Mouse (Mus musculus) liver, embryonic 13.5 days (tissue): ENCODE data around the gene Tspan11. TPM values are rescaled to one million over a fixed set of nuclear protein-coding genes. Genes with fewer than 3 reads are reported as not detected.

Experiments
- ATAC-seq: fragments of 200-750 bp; cut with Nextera tagmentation; 2 replicates; pipeline ENCODE4 v1.8.0; 2017; ENCODE audit warnings: low read depth, mild to moderate bottlenecking, moderate number of reproducible peaks, moderate library complexity
- DNase-seq: peaks from one replicate; pipeline ENCODE4 v3.0.0; 2022
- H3K27ac ChIP-seq: fragments of 300-500 bp; sonication (generic); 2 replicates; pipeline ENCODE4 v1.5.1; 2015; ENCODE audit warnings: moderate library complexity, mild to moderate bottlenecking, inconsistent platforms
- H3K27me3 ChIP-seq: fragments of 300-500 bp; sonication (generic); 2 replicates; pipeline ENCODE4 v1.6.1; 2015; ENCODE audit warnings: mild to moderate bottlenecking, inconsistent platforms
- H3K36me3 ChIP-seq: fragments of 300-500 bp; sonication (generic); 2 replicates; pipeline ENCODE4 v1.6.1; 2015; ENCODE audit warnings: mild to moderate bottlenecking, inconsistent platforms
- H3K4me1 ChIP-seq: fragments of 300-500 bp; sonication (generic); replicated peaks from 2 replicates; pipeline ENCODE4 v1.6.1; 2015; ENCODE audit warnings: inconsistent platforms
- H3K4me2 ChIP-seq: fragments of 300-500 bp; sonication (generic); 2 replicates; pipeline ENCODE4 v1.6.1; 2015; ENCODE audit warnings: inconsistent platforms, mild to moderate bottlenecking, moderate library complexity
- H3K4me3 ChIP-seq: fragments of 300-500 bp; sonication (generic); replicated peaks from 2 replicates; pipeline ENCODE4 v1.5.1; 2015; ENCODE audit warnings: mild to moderate bottlenecking, inconsistent platforms
- H3K9ac ChIP-seq: fragments of 300-500 bp; sonication (generic); 2 replicates; pipeline ENCODE4 v1.6.1; 2015; ENCODE audit warnings: mild to moderate bottlenecking, inconsistent platforms
- H3K9me3 ChIP-seq: fragments of 300-500 bp; sonication (generic); replicated peaks from 2 replicates; pipeline ENCODE4 v1.6.1; 2016; ENCODE audit warnings: inconsistent platforms
- WGBS: fragments of 180-500 bp; shearing (Covaris S2); methylation state at CpG from one replicate; pipeline ENCODE4 v1.1.7; 2015; ENCODE audit not compliant: insufficient replicate concordance; 5-methylcytosine and 5-hydroxymethylcytosine counted together
- polyA plus RNA-seq: library from polyadenylated mRNA; unstranded; fragments of >200 nt; fragmentation: Nextera tagmentation; extraction: Ambion mirVana; gene quantifications from 2 replicates; pipeline ENCODE4 v1.2.1, GENCODE M21; 2015

Gene Tspan11
- polyA plus RNA-seq, 1 experiment from 2014 or later = 0.21 TPM

- H3K27ac ChIP-seq = no peak overlapping the region
- no peak overlapping the region for H3K4me3 ChIP-seq
- no peaks in the 10 kb centered on the region for H3K36me3 ChIP-seq
- 0 out of 2 replicates have a peak, but pooled peaks cover 8% of the 10 kb centered on the region for H3K9me3 ChIP-seq
- H3K9ac ChIP-seq = no peak overlapping the region
- no peaks in the 10 kb centered on the region for H3K4me1 ChIP-seq
- no peak for DNase-seq
- H3K27me3 ChIP-seq = no peaks in the 10 kb centered on the region
- 71% methylated on average over 6 of the region's 6 CpGs for WGBS
- no peak overlapping the region for H3K4me2 ChIP-seq
- ATAC-seq = no peak
Observed at GRCm38 (mm10) chr6:127879472-127879871, 7.9 kb upstream of the Tspan11 start.

GRCm38 (mm10) chr6:127886916-127887315 lies 473 bp upstream of the Tspan11 start:
- Histone ChIP-seq H3K9me3 (no peaks in the 10 kb centered on the region), H3K27me3 (peaks cover 37% of the 10 kb centered on the region), H3K4me2 (no peak overlapping the region), H3K27ac (no peak overlapping the region), H3K36me3 (no peaks in the 10 kb centered on the region), H3K4me3 (no peak overlapping the region), H3K9ac (no peak overlapping the region), H3K4me1 (no peaks in the 10 kb centered on the region; the same call in 1 of the 2 replicates)
- DNase-seq = no peak
- WGBS = 9% methylated on average over 7 of the region's 7 CpGs
- ATAC-seq = no peak

GRCm38 (mm10) chr6:127888581-127888980 lies 1.2 kb downstream of the Tspan11 start:
- WGBS = 33% methylated on average over 3 of the region's 3 CpGs
- H3K36me3 ChIP-seq = no peaks in the 10 kb centered on the region
- H3K9ac ChIP-seq = no peak overlapping the region
- no peaks in the 10 kb centered on the region for H3K9me3 ChIP-seq
- H3K27ac ChIP-seq = no peak overlapping the region
- no peaks in the 10 kb centered on the region; the same call in 1 of the 2 replicates for H3K4me1 ChIP-seq
- ATAC-seq (no peak), DNase-seq (no peak)
- H3K27me3 ChIP-seq = peaks cover 37% of the 10 kb centered on the region
- H3K4me3 ChIP-seq = no peak overlapping the region
- H3K4me2 ChIP-seq = no peak overlapping the region

GRCm38 (mm10) chr6:127893611-127894010 lies 6.2 kb downstream of the Tspan11 start:
- peaks cover 7% of the 10 kb centered on the region for H3K27me3 ChIP-seq
- H3K4me1 ChIP-seq = no peaks in the 10 kb centered on the region
- 27% methylated on average over 6 of the region's 6 CpGs for WGBS
- no peak overlapping the region for H3K4me3 ChIP-seq
- no peak overlapping the region for H3K4me2 ChIP-seq
- no peak overlapping the region for H3K9ac ChIP-seq
- ATAC-seq (no peak), DNase-seq (no peak)
- no peak overlapping the region for H3K27ac ChIP-seq
- H3K9me3 ChIP-seq = no peaks in the 10 kb centered on the region
- no peaks in the 10 kb centered on the region for H3K36me3 ChIP-seq

- WGBS = 19% methylated on average over 6 of the region's 6 CpGs
- no peak for ATAC-seq
- no peaks in the 10 kb centered on the region for H3K9me3 ChIP-seq
Observed at GRCm38 (mm10) chr6:127894999-127895398, 7.6 kb downstream of the Tspan11 start.

GRCm38 (mm10) chr6:127896425-127896824 lies 9.0 kb downstream of the Tspan11 start:
- no peak overlapping the region for H3K4me3 ChIP-seq
- no peak for ATAC-seq
- H3K4me2 ChIP-seq = no peak overlapping the region
- H3K4me1 ChIP-seq = no peaks in the 10 kb centered on the region
- no peak overlapping the region for H3K9ac ChIP-seq
- no peaks in the 10 kb centered on the region for H3K27me3 ChIP-seq
- no peaks in the 10 kb centered on the region for H3K9me3 ChIP-seq
- no peaks in the 10 kb centered on the region for H3K36me3 ChIP-seq
- no peak for DNase-seq
- 71% methylated on average over 3 of the region's 3 CpGs for WGBS
- H3K27ac ChIP-seq = no peak overlapping the region

More at GRCm38 (mm10) chr6:127894999-127895398, 7.6 kb downstream of the Tspan11 start:
- no peaks in the 10 kb centered on the region for H3K27me3 ChIP-seq
- no peaks in the 10 kb centered on the region for H3K36me3 ChIP-seq
- H3K9ac ChIP-seq = no peak overlapping the region
- H3K4me3 ChIP-seq = no peak overlapping the region
- no peak for DNase-seq
- H3K27ac ChIP-seq = no peak overlapping the region
- no peaks in the 10 kb centered on the region for H3K4me1 ChIP-seq
- H3K4me2 ChIP-seq = no peak overlapping the region

- no peak for ATAC-seq
- Histone ChIP-seq H3K4me2 (no peak overlapping the region), H3K27ac (no peak overlapping the region), H3K9me3 (no peaks in the 10 kb centered on the region), H3K36me3 (no peaks in the 10 kb centered on the region), H3K4me3 (no peak overlapping the region), H3K27me3 (no peaks in the 10 kb centered on the region), H3K4me1 (no peaks in the 10 kb centered on the region), H3K9ac (no peak overlapping the region)
- DNase-seq = no peak
- 94% methylated on average over 3 of the region's 3 CpGs for WGBS
Observed at GRCm38 (mm10) chr6:127897342-127897741, 10.0 kb downstream of the Tspan11 start.

GRCm38 (mm10) chr6:127900062-127900461 lies 12.7 kb downstream of the Tspan11 start:
- Histone ChIP-seq H3K4me3 (no peak overlapping the region), H3K4me1 (no peaks in the 10 kb centered on the region), H3K4me2 (no peak overlapping the region), H3K9me3 (no peaks in the 10 kb centered on the region), H3K36me3 (no peaks in the 10 kb centered on the region), H3K27ac (no peak overlapping the region), H3K9ac (no peak overlapping the region), H3K27me3 (no peaks in the 10 kb centered on the region)
- DNase-seq (no peak), ATAC-seq (no peak)
- WGBS = 66% methylated on average over 6 of the region's 6 CpGs

- no peak overlapping the region for H3K4me2 ChIP-seq
- no peaks in the 10 kb centered on the region for H3K9me3 ChIP-seq
- H3K27ac ChIP-seq = no peak overlapping the region
- H3K9ac ChIP-seq = no peak overlapping the region
- no peak overlapping the region for H3K4me3 ChIP-seq
- ATAC-seq (no peak), DNase-seq (no peak)
- no peaks in the 10 kb centered on the region for H3K4me1 ChIP-seq
- H3K36me3 ChIP-seq = no peaks in the 10 kb centered on the region
- 64% methylated on average over 3 of the region's 3 CpGs for WGBS
- no peaks in the 10 kb centered on the region for H3K27me3 ChIP-seq
Observed at GRCm38 (mm10) chr6:127901261-127901660, 13.9 kb downstream of the Tspan11 start.

GRCm38 (mm10) chr6:127901669-127902068 lies 14.3 kb downstream of the Tspan11 start:
- DNase-seq (no peak), ATAC-seq (no peak)
- Histone ChIP-seq H3K4me3 (no peak overlapping the region), H3K4me1 (no peaks in the 10 kb centered on the region), H3K4me2 (no peak overlapping the region), H3K36me3 (no peaks in the 10 kb centered on the region), H3K9ac (no peak overlapping the region), H3K27me3 (no peaks in the 10 kb centered on the region), H3K27ac (no peak overlapping the region), H3K9me3 (no peaks in the 10 kb centered on the region)
- 81% methylated on average over 5 of the region's 5 CpGs for WGBS

GRCm38 (mm10) chr6:127902559-127902958 lies 15.2 kb downstream of the Tspan11 start:
- WGBS = 57% methylated on average over 8 of the region's 8 CpGs
- no peaks in the 10 kb centered on the region for H3K27me3 ChIP-seq
- H3K9me3 ChIP-seq = 0 out of 2 replicates have a peak, but pooled peaks cover under 1% of the 10 kb centered on the region
- no peaks in the 10 kb centered on the region for H3K36me3 ChIP-seq
- no peaks in the 10 kb centered on the region for H3K4me1 ChIP-seq
- no peak overlapping the region for H3K4me3 ChIP-seq
- no peak overlapping the region for H3K9ac ChIP-seq
- no peak overlapping the region for H3K4me2 ChIP-seq
- H3K27ac ChIP-seq = no peak overlapping the region
- no peak for DNase-seq
- ATAC-seq = no peak

GRCm38 (mm10) chr6:127910638-127911037 lies 23.2 kb downstream of the Tspan11 start:
- ATAC-seq (no peak), DNase-seq (no peak)
- Histone ChIP-seq H3K9ac (no peak overlapping the region), H3K36me3 (no peaks in the 10 kb centered on the region), H3K4me1 (0 out of 2 replicates have a peak, but pooled peaks cover 3% of the 10 kb centered on the region), H3K27ac (no peak overlapping the region), H3K4me3 (no peak overlapping the region), H3K27me3 (no peaks in the 10 kb centered on the region), H3K4me2 (no peak overlapping the region), H3K9me3 (0 out of 2 replicates have a peak, but pooled peaks cover 2% of the 10 kb centered on the region)
- 62% methylated on average over 4 of the region's 4 CpGs for WGBS
